Mouse (Mus musculus) MEL (cell line): ENCODE results near the gene Zfp202. TPM values are rescaled to one million over a fixed set of nuclear protein-coding genes. Genes with fewer than 3 reads are reported as not detected.

Experiments
- DNase-seq: peaks from one replicate; pipeline ENCODE4 v3.0.0; 2011; ENCODE audit warnings: low read depth, low spot score
- H3K27ac ChIP-seq: 2 replicates; pipeline ENCODE4 v1.5.1; 2012; ENCODE audit warnings: low read depth, mild to moderate bottlenecking, control low read depth, low read length, moderate library complexity; ENCODE audit not compliant: control insufficient read depth
- H3K27me3 ChIP-seq, 2 experiments: fragments of 150-350 bp in 1 of 2; sonication (generic) in 1 of 2; 2 replicates each; pipeline ENCODE4 v1.6.1; 2012; ENCODE audit warnings: low read length in 2 of 2, mild to moderate bottlenecking in 2 of 2, improper control_type of control experiment in 1 of 2, moderate library complexity in 1 of 2; ENCODE audit not compliant: insufficient read depth in 2 of 2, control insufficient read depth in 1 of 2
- H3K36me3 ChIP-seq, 2 experiments: 2 replicates each; pipeline ENCODE4 v1.6.1; 2012 to 2014; ENCODE audit warnings: low read length in 2 of 2, improper control_type of control experiment in 1 of 2, inconsistent platforms in 1 of 2, mild to moderate bottlenecking in 1 of 2; ENCODE audit not compliant: insufficient read depth in 2 of 2, control insufficient read depth in 1 of 2
- H3K4me1 ChIP-seq, 2 experiments: fragments of 150-350 bp in 1 of 2; sonication (generic) in 1 of 2; 2 replicates each; pipeline ENCODE4 v1.6.1; 2012; ENCODE audit warnings: low read length in 2 of 2, improper control_type of control experiment in 1 of 2, mild to moderate bottlenecking in 1 of 2; ENCODE audit not compliant: insufficient read depth in 2 of 2, control insufficient read depth in 1 of 2
- H3K4me3 ChIP-seq, 2 experiments: fragments of 150-350 bp in 1 of 2; sonication (generic) in 1 of 2; 2 replicates each; pipeline ENCODE4 v1.5.1; 2012; ENCODE audit warnings: low read depth in 2 of 2, low read length in 2 of 2, mild to moderate bottlenecking in 2 of 2, moderate library complexity in 2 of 2, control low read depth in 1 of 2, improper control_type of control experiment in 1 of 2; ENCODE audit not compliant: control insufficient read depth in 1 of 2, insufficient read depth in 1 of 2
- H3K79me2 ChIP-seq: 2 replicates; pipeline ENCODE4 v1.6.1; 2012; ENCODE audit warnings: mild to moderate bottlenecking, low read length, moderate library complexity; ENCODE audit not compliant: control insufficient read depth, poor library complexity, insufficient read depth
- H3K9ac ChIP-seq: 2 replicates; pipeline ENCODE4 v1.6.1; 2012; ENCODE audit warnings: low read depth, mild to moderate bottlenecking, control low read depth, low read length, moderate library complexity; ENCODE audit not compliant: control insufficient read depth, poor library complexity, severe bottlenecking
- H3K9me3 ChIP-seq: fragments of 150-350 bp; sonication (generic); replicated peaks from 2 replicates; pipeline ENCODE4 v1.6.1; 2012; ENCODE audit warnings: mild to moderate bottlenecking, low read length, improper control_type of control experiment, moderate library complexity; ENCODE audit not compliant: insufficient read depth
- BHLHE40 ChIP-seq: IDR thresholded peaks from 2 replicates; pipeline ENCODE4 v1.6.1; 2012; ENCODE audit warnings: low read depth, mild to moderate bottlenecking, inconsistent platforms, low read length, improper control_type of control experiment, borderline replicate concordance
- CHD1 ChIP-seq: IDR thresholded peaks from 2 replicates; pipeline ENCODE4 v1.6.1; 2012; ENCODE audit warnings: low read depth, mild to moderate bottlenecking, inconsistent platforms, low read length, improper control_type of control experiment
- CHD2 ChIP-seq: IDR thresholded peaks from 2 replicates; pipeline ENCODE4 v1.6.1; 2011; ENCODE audit warnings: low read length, improper control_type of control experiment
- ELF1 ChIP-seq: IDR thresholded peaks from 2 replicates; pipeline ENCODE4 v1.6.1; 2014; ENCODE audit warnings: low read depth, mild to moderate bottlenecking, inconsistent platforms, low read length, improper control_type of control experiment, moderate library complexity
- EP300 ChIP-seq, 2 experiments: IDR thresholded peaks; 2 replicates each; pipeline ENCODE4 v1.6.1; 2011; ENCODE audit warnings: improper control_type of control experiment in 2 of 2, low read length in 2 of 2, low read depth in 1 of 2, mild to moderate bottlenecking in 1 of 2
- ETS1 ChIP-seq: IDR thresholded peaks from 2 replicates; pipeline ENCODE4 v1.6.1; 2012; ENCODE audit warnings: low read depth, mild to moderate bottlenecking, inconsistent platforms, low read length, improper control_type of control experiment, moderate library complexity
- GATA1 ChIP-seq: IDR thresholded peaks from 2 replicates; pipeline ENCODE4 v1.6.1; 2011; ENCODE audit warnings: low read depth, low read length, improper control_type of control experiment
- HCFC1 ChIP-seq: IDR thresholded peaks from 2 replicates; pipeline ENCODE4 v1.6.1; 2012; ENCODE audit warnings: low read depth, mild to moderate bottlenecking, inconsistent platforms, low read length, improper control_type of control experiment, moderate library complexity
- JUND ChIP-seq: IDR thresholded peaks from 2 replicates; pipeline ENCODE4 v1.6.1; 2011; ENCODE audit warnings: low read depth, mild to moderate bottlenecking, improper control_type of control experiment, low read length
- MAX ChIP-seq: IDR thresholded peaks from 2 replicates; pipeline ENCODE4 v1.6.1; 2011; ENCODE audit warnings: low read length, improper control_type of control experiment
- MAZ ChIP-seq: IDR thresholded peaks from 2 replicates; pipeline ENCODE4 v1.6.1; 2012; ENCODE audit warnings: low read depth, mild to moderate bottlenecking, inconsistent platforms, low read length, improper control_type of control experiment
- MEF2A ChIP-seq: IDR thresholded peaks from 2 replicates; pipeline ENCODE4 v1.6.1; 2014; ENCODE audit warnings: low read depth, mild to moderate bottlenecking, inconsistent platforms, low read length, improper control_type of control experiment; ENCODE audit not compliant: poor library complexity, insufficient replicate concordance, severe bottlenecking; ENCODE audit errors: extremely low read depth
- MXI1 ChIP-seq: IDR thresholded peaks from 2 replicates; pipeline ENCODE4 v1.6.1; 2011; ENCODE audit warnings: mild to moderate bottlenecking, low read depth, low read length, improper control_type of control experiment
- MYB ChIP-seq: IDR thresholded peaks from 2 replicates; pipeline ENCODE4 v1.6.1; 2011; ENCODE audit warnings: mild to moderate bottlenecking, low read depth, low read length, improper control_type of control experiment
- MYC ChIP-seq: IDR thresholded peaks from 2 replicates; pipeline ENCODE4 v1.6.1; 2011; ENCODE audit warnings: low read depth, mild to moderate bottlenecking, low read length, improper control_type of control experiment, moderate library complexity
- NELFE ChIP-seq: IDR thresholded peaks from 2 replicates; pipeline ENCODE4 v1.6.1; 2011; ENCODE audit warnings: low read depth, low read length, improper control_type of control experiment
- NRF1 ChIP-seq: IDR thresholded peaks from 2 replicates; pipeline ENCODE4 v1.6.1; 2014; ENCODE audit warnings: low read depth, mild to moderate bottlenecking, inconsistent platforms, low read length, improper control_type of control experiment, moderate library complexity; ENCODE audit not compliant: poor library complexity, insufficient read depth, severe bottlenecking
- POLR2A ChIP-seq, 2 experiments: IDR thresholded peaks; 2 replicates each; pipeline ENCODE4 v1.6.1; 2011 to 2012; ENCODE audit warnings: low read length in 2 of 2, mild to moderate bottlenecking in 2 of 2, control low read depth in 1 of 2, improper control_type of control experiment in 1 of 2, low read depth in 1 of 2, moderate library complexity in 1 of 2; ENCODE audit not compliant: control insufficient read depth in 1 of 2, insufficient read depth in 1 of 2, poor library complexity in 1 of 2
- POLR2AphosphoS5 ChIP-seq: IDR thresholded peaks from 2 replicates; pipeline ENCODE4 v1.6.1; 2012; ENCODE audit warnings: low read depth, borderline replicate concordance, mild to moderate bottlenecking, inconsistent platforms, low read length, moderate library complexity, mixed read lengths
- RAD21 ChIP-seq: IDR thresholded peaks from 2 replicates; pipeline ENCODE4 v1.6.1; 2011; ENCODE audit warnings: mild to moderate bottlenecking, low read depth, low read length, improper control_type of control experiment
- TAL1 ChIP-seq: IDR thresholded peaks from 2 replicates; pipeline ENCODE4 v1.6.1; 2012; ENCODE audit warnings: mild to moderate bottlenecking, inconsistent platforms, low read length, moderate library complexity, mixed read lengths
- TBP ChIP-seq: IDR thresholded peaks from 2 replicates; pipeline ENCODE4 v1.8.0; 2011; ENCODE audit warnings: low read depth, low read length, improper control_type of control experiment
- UBTF ChIP-seq: IDR thresholded peaks from 2 replicates; pipeline ENCODE4 v1.6.1; 2012; ENCODE audit warnings: low read depth, mild to moderate bottlenecking, inconsistent platforms, low read length, improper control_type of control experiment, moderate library complexity, borderline replicate concordance; ENCODE audit not compliant: insufficient read depth
- ZC3H11A ChIP-seq: IDR thresholded peaks from 2 replicates; pipeline ENCODE4 v1.6.1; 2012; ENCODE audit warnings: low read depth, mild to moderate bottlenecking, inconsistent platforms, low read length, improper control_type of control experiment
- ZKSCAN1 ChIP-seq: IDR thresholded peaks from 2 replicates; pipeline ENCODE4 v1.6.1; 2012; ENCODE audit warnings: low read depth, mild to moderate bottlenecking, inconsistent platforms, low read length, improper control_type of control experiment, moderate library complexity
- ZNF384 ChIP-seq: IDR thresholded peaks from 2 replicates; pipeline ENCODE4 v1.6.1; 2012; ENCODE audit warnings: low read depth, mild to moderate bottlenecking, inconsistent platforms, low read length, improper control_type of control experiment
- polyA plus RNA-seq, 2 experiments: library from polyadenylated mRNA; stranded (reverse) in 1 of 2; unstranded in 1 of 2; fragments of >175 nt in 1 of 2; fragments of >200 nt in 1 of 2; gene quantifications; 2 replicates each; pipeline versions ENCODE4 v1.2.1 to v1.2.4; 2012; ENCODE audit warnings: low replicate concordance in 2 of 2, low read depth in 1 of 2; ENCODE audit not compliant: insufficient read length in 2 of 2, insufficient read depth in 1 of 2, missing spikeins in 1 of 2
- total RNA-seq: library from RNA; depleted of rRNA; stranded (reverse); fragments of 300-350 nt; gene quantifications from 2 replicates; pipeline ENCODE4 v1.2.3, GENCODE M21; 2012

The Zfp202 gene
- total and polyA plus RNA-seq, 3 experiments, result 2.7 to 2.8 TPM; not detected in 1

DNA sequence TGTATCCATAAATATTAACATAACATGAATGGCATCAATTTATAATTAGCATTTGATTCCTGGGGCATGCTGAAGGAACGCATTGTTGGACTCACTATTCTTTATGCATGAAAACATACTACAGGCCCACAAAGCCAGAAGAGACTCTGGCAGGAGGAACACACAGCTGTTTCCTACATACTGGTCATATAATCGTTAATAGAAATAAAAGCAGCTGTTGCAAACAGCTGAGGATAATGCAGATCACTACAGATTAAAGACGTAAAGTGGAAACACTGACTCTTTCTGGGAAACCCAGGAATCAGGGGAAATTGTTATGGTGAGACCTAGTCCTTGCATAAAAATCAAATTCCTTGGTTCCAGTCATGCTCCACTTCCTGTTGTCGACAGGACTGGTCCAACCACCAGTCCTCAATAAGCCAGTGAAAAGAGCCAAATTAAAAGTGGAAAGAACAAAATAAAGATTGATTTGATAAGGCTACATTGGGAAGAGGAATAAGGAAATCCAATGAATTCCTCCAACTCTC, 36.9 kb upstream of the Zfp202 start:
- Histone ChIP-seq H3K79me2 (no peaks in the 10 kb centered on the region), H3K4me3 (no peak overlapping the region), H3K36me3 (no peaks in the 10 kb centered on the region), H3K27me3 (no peaks in the 10 kb centered on the region; a peak in 1 of 4 replicates), H3K4me1 (no peaks in the 10 kb centered on the region), H3K27ac (no peak overlapping the region), H3K9me3 (no peaks in the 10 kb centered on the region), H3K9ac (no peak overlapping the region)
- TF ChIP-seq GATA1 (no peak), MEF2A (no peak), NRF1 (no peak), HCFC1 (no peak), ZKSCAN1 (no peak), POLR2A (IDR thresholded peaks at IDR 0.05; ENCODE audit: control insufficient read depth in 1 of 2, insufficient read depth in 1 of 2, low read depth in 1 of 2, low read length in 2 of 2, poor library complexity in 1 of 2) (no peak), RAD21 (no peak), MYB (no peak), MAZ (no peak), JUND (no peak), UBTF (no peak), POLR2AphosphoS5 (no peak), MXI1 (no peak), TAL1 (no peak), NELFE (no peak)
- no peak for DNase-seq

DNA sequence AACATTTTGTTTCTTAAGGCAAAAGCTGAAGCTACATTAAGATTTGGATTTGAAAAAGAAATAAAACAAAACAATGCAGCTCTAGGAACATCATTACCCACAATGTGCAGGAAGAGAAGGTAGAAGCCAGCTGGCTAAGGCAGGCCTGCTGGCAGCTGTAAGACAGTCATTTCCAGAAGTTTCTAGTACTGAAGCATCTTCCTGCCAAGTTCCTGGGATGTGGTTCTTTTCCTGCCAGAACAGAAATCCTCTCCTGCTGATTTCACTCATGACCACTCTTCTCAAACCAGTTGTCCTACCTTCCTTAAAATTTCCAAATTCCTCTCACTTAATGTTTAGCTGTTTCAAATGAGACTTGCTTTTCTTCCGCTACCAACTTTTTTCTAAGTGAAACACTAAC, 25.7 kb upstream of the Zfp202 start:
- DNase-seq, result no peak
- H3K4me3 ChIP-seq, result no peak overlapping the region
- H3K9ac ChIP-seq, result no peak overlapping the region
- no peak overlapping the region for H3K27ac ChIP-seq
- H3K4me1 ChIP-seq, result no peaks in the 10 kb centered on the region
- H3K79me2 ChIP-seq, result no peaks in the 10 kb centered on the region
- no peaks in the 10 kb centered on the region for H3K27me3 ChIP-seq
- no peaks in the 10 kb centered on the region for H3K36me3 ChIP-seq
- TF ChIP-seq MYB, result no peak
- no peak for TF ChIP-seq RAD21
- no peak for TF ChIP-seq EP300 (IDR thresholded peaks at IDR 0.05; ENCODE audit: low read depth in 1 of 2, low read length in 2 of 2)
- TF ChIP-seq MYC, result no peak
- no peak for TF ChIP-seq CHD2
- no peak for TF ChIP-seq ZNF384
- no peak for TF ChIP-seq BHLHE40
- no peak for TF ChIP-seq CHD1
- no peak for TF ChIP-seq ZKSCAN1
- no peak for TF ChIP-seq POLR2A (IDR thresholded peaks at IDR 0.05; ENCODE audit: control insufficient read depth in 1 of 2, insufficient read depth in 1 of 2, low read depth in 1 of 2, low read length in 2 of 2, poor library complexity in 1 of 2)
- TF ChIP-seq MAX, result no peak
- TF ChIP-seq ZC3H11A, result no peak
- TF ChIP-seq HCFC1, result no peak
- no peak for TF ChIP-seq ELF1
- no peak for TF ChIP-seq ETS1
- TF ChIP-seq TBP, result no peak
- no peaks in the 10 kb centered on the region for H3K9me3 ChIP-seq
